Mouse (Mus musculus) erythroblast, embryonic 14.5 days (primary cell): Measurements from ENCODE around the gene Klrb1b.
"Not testable (repeated sequence)": the region's sequence is repeated elsewhere in the genome, so short reads cannot be mapped to it uniquely, and the experiment has no call there.

ENCODE experiments used
- GATA1 ChIP-seq: IDR thresholded peaks from 2 replicates; pipeline ENCODE4 v1.6.1; 2012; ENCODE audit warnings: low read length, inconsistent platforms, mixed read lengths
- TAL1 ChIP-seq: IDR thresholded peaks from 3 replicates; pipeline ENCODE4 v1.6.1; 2012; ENCODE audit warnings: low read length, inconsistent platforms, mixed read lengths

GRCm38 (mm10) chr6:128790491-128790994 is 35.6 kb downstream of the Klrb1b start:
- not testable (repeated sequence) for TF ChIP-seq GATA1, TAL1
